Mouse (Mus musculus) neural tube, embryonic 10.5 days (tissue): ENCODE measurements around the gene Mlip.

ENCODE experiments used
- DNase-seq: peaks from one replicate; pipeline ENCODE4 v3.0.0-alpha.2; 2017; ENCODE audit warnings: low spot score; ENCODE audit errors: extremely low spot score

Gene Mlip

GRCm38 (mm10) chr9:77352432-77353175 lies at the start of gene Mlip:
Gene Mlip, minus strand, starts transcription at chr9:77352969.
- DNase-seq = no peak

DNA sequence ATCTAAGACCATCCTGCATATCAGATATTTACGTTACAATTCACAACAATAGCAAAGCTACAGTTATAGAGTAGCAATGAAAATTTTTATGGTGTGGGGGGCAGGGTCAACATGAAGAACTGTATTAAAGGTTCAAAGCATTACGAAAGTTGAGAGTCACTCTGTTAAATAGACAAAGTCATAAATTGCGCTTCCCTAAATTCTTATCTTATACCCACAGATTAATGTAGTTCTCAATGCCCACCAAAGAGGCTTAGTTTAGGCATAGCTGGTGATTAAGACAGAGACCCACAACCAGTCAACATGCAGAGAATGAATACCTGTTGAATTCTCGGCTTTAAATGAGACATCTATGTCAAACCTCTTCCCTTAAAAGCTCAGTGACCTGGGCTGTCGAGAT lies 47.0 kb upstream of the Mlip start:
- no peak for DNase-seq

- DNase-seq = no peak
Measured at GRCm38 (mm10) chr9:77398856-77399631, 46.3 kb upstream of the Mlip start.

GRCm38 (mm10) chr9:77397027-77397426 lies 44.3 kb upstream of the Mlip start:
- no peak for DNase-seq

- DNase-seq = no peak
Measured at GRCm38 (mm10) chr9:77391248-77391647, 38.5 kb upstream of the Mlip start.

DNA sequence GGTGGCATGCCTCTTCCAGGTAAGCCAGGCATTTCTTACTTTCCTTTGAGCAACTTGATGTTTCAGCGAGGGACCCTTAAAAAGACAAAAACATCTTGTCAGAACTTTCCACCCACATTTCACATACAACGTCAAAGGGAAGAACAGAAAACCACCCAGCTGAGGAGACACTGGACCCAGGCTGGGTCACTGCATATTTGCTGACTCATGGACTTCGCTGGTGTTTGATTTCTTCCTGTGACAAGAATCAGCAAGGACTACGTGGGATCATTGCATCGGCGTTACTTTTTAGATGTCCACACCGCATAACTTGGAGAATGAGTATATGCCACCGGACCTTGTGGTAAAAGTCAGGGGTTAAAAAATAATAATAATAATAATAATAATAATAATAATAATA lies 36.2 kb upstream of the Mlip start:
- no peak for DNase-seq

DNA sequence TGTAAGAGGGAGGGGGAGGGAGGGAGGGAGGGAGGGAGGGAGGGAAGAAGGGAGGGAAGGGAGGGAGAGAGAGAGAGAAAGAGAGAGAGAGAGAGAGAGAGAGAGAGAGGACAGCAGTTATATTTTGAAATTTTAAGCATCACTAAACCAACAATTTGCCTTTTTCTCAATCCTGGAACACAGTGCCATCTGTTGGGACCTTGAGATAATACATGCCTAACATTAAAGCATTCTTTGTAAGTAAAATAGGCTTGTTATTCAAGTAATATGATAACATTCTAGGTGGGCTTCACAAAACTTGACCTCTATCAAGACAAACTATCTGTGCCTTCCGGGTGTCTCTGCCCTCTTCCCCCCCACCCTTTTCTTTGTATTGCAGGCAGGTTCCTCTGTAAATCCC lies 34.0 kb upstream of the Mlip start:
- no peak for DNase-seq

- no peak for DNase-seq
Measured at GRCm38 (mm10) chr9:77385611-77386010, 32.8 kb upstream of the Mlip start.

- no peak for DNase-seq
Measured at GRCm38 (mm10) chr9:77384651-77385050, 31.9 kb upstream of the Mlip start.

DNA sequence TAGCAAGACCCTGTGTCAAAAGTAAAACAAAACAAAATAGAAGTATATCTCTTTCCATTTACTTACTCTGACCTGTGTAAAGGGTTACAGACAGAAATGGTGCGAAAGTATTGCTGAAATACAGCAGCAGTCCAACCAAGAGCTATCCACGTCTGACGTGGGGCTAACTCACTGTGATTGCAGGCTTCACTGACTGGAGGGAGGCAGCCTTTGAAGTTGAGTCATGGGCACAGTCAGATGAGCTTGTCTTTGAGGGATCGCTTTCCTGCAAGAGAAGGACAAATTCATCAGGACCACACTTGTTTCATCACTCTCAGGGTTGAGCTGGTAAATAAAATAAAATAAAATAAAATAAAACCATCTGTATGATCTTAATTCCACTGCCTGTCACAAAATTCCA lies 31.2 kb upstream of the Mlip start:
- DNase-seq = no peak

DNA sequence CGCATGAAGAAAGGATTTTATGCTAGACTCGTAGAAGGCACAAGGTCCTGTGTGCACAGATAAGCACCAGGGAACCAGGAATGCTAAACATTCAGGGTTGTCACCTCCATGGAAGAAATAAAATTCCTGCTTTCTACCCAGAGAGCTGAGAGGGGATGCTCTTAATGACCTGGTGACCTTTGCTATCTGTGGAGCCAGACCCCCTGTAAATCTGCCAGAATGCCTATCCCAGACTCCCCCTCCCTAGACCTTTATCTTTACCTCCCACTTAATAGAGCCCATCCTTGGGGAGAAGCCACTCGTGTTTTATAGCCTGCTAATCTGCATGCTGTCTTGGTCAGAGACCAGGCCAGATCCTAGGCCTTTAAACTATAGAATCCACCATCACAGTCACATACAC lies 29.7 kb upstream of the Mlip start:
- no peak for DNase-seq

DNA sequence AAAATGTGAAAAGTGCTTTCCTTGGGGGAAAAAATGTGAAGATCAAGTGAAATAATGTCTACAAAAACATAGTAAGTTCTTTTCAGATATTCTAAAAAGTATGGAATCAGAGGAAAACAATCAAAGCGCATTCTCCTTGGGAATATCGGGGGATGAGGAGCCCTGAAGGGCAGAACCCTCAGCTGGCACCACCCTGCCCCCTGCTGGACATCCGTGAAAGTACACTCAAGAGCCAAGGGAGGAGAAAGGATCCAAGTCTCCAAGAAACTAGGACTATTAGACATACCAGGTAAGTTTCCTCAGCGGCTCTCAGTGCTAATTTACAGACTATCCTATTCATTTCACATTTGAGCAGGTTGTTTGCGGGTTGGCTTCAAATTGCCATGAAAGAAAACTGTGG lies 28.8 kb upstream of the Mlip start:
- DNase-seq = peak; percentile 79

DNA sequence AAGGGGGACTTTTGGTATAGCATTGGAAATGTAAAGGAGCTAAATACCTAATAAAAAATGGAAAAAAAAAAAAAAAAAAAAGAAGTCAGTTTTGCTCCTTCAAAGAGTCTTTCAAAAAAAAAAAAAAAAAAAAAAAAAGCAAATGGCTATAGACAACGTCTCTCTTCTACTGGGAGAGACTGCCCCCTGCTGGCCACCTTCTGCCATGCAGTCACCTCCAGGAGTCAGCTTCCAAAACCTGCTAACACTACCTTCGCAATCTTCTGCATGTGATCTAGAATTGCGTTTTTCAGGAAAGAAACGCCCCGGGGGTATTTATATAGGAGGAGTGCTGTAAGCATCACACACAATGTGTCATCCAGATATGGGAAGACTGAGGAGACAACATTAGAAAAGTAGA lies 26.9 kb upstream of the Mlip start:
- DNase-seq = peak; percentile 72

- no peak for DNase-seq
Measured at GRCm38 (mm10) chr9:77377696-77378095, 24.9 kb upstream of the Mlip start.

DNA sequence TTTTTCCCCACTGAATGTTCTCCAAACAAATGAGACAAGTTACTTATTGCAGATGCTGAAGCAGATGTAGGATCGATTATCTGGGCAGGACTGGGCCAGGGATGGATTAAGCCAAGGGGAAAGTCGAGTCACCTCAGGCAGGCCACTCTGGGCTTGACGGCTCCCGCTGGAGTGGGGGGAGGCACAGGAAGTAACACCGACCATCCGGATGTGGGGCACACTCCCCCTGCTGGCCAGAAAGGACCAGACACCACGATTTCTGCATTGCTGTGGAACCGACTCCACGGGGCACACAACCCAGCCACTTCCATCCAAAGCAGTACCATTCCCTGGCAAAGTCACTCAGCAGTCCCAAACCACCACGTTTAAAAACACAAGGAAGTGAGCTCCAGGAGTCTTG lies 24.3 kb upstream of the Mlip start:
- DNase-seq = no peak

- no peak for DNase-seq
Measured at GRCm38 (mm10) chr9:77376561-77376960, 23.8 kb upstream of the Mlip start.

GRCm38 (mm10) chr9:77370706-77371105 lies 17.9 kb upstream of the Mlip start:
- DNase-seq = no peak

- no peak for DNase-seq
Measured at GRCm38 (mm10) chr9:77369262-77369661, 16.5 kb upstream of the Mlip start.

- DNase-seq = peak; percentile 10
Measured at GRCm38 (mm10) chr9:77364681-77365080, 11.9 kb upstream of the Mlip start.

GRCm38 (mm10) chr9:77362906-77363305 lies 10.1 kb upstream of the Mlip start:
- DNase-seq = peak; percentile 12

DNA sequence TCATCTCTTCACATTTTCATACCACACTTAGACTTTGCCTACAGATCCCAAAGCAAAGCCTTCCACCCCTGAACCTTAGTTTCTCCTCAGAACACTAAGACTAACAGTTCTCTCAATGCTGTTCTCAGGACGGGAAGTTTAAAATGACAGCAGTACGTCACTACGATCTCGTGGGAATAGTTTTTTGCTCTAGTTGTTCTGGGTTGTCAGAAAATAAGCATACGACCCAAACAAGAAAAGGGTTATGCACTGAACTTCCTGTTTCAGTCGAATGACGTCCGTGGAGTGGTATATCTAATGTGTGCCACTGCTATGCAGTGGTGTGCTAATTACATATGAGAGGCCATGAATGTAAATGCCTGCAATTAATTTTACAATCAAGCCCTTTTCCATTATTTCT lies 7.9 kb upstream of the Mlip start:
- DNase-seq = no peak

GRCm38 (mm10) chr9:77359278-77359973 lies 6.7 kb upstream of the Mlip start:
- no peak for DNase-seq
